Mouse (Mus musculus) left cerebral cortex, adult 18-20 months (tissue): ENCODE measurements around the gene Ppard. TPM values are rescaled to one million over a fixed set of nuclear protein-coding genes. Genes with fewer than 3 reads are reported as not detected.

Experiments
- DNase-seq, 2 experiments: peaks; one replicate each; pipeline ENCODE4 v3.0.0; 2021 to 2022; ENCODE audit warnings: low spot score in 2 of 2, mixed read lengths in 1 of 2
- total RNA-seq, 2 experiments: library from RNA; stranded (reverse); gene quantifications; 2 replicates each; pipeline ENCODE4 v1.2.3; 2021

Ppard gene
- total RNA-seq, 2 experiments from 2014 or later, result 27.9 to 28.6 TPM

DNA sequence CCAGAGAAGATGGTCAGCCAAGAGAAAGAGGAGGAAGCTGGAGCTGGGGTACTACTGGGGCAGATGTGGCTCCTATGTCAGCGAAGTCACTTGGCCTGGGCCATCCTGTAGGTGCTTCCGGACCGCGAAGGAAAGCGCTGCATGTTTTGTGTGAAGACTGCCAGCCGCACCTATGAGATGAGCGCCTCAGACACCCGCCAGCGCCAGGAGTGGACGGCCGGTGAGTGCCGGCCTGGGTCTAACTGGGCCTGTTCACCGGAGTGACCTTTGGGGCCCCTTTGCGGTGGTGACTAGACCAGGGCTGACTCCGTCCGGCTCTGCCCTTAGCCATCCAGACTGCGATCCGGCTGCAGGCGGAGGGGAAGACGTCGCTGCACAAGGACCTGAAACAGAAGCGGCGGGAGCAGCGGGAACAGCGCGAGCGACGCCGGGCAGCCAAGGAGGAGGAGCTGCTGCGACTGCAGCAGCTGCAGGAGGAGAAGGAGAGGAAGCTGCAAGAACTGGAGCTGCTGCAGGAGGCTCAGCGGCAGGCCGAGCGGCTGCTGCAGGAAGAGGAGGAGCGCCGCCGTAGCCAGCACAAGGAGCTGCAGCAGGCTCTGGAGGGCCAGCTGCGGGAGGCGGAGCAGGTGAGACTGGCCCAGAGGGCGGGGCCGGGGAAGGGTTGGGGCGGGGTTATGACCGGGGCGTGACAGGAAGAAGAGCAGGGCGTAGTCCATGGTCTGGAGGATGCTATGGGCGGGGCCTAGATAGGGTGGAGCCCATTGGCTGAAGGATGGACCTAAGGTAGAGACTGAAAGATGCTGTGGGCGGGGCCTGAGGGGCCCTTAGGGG, 8.7 kb upstream of the Ppard start:
- peak; percentile 86 to 92 for DNase-seq

DNA sequence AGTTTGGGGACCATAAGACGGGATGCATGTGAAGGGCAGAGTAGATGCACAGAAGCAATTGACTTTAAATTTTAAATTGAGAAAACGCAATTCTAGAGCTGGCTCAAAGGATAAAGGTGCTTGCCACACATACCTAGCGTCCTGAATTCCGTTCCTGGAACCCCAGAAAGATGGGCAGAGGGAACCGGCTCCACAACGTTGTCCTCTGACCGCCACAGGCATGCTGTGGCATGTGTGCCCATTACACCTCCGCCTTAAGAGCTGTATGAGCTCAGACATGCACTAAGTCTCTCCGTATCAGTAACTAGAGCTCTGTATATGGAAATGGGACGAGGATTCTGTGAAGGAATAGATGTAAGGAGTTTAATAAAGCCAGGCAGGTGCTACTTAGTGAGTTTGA, 7.9 kb upstream of the Ppard start:
- DNase-seq, result no peak

- DNase-seq, result peak; percentile 96
Measured at GRCm38 (mm10) chr17:28226014-28226413, 6.5 kb upstream of the Ppard start.

- DNase-seq, result no peak
Measured at GRCm38 (mm10) chr17:28230486-28230885, 2.0 kb upstream of the Ppard start.

DNA sequence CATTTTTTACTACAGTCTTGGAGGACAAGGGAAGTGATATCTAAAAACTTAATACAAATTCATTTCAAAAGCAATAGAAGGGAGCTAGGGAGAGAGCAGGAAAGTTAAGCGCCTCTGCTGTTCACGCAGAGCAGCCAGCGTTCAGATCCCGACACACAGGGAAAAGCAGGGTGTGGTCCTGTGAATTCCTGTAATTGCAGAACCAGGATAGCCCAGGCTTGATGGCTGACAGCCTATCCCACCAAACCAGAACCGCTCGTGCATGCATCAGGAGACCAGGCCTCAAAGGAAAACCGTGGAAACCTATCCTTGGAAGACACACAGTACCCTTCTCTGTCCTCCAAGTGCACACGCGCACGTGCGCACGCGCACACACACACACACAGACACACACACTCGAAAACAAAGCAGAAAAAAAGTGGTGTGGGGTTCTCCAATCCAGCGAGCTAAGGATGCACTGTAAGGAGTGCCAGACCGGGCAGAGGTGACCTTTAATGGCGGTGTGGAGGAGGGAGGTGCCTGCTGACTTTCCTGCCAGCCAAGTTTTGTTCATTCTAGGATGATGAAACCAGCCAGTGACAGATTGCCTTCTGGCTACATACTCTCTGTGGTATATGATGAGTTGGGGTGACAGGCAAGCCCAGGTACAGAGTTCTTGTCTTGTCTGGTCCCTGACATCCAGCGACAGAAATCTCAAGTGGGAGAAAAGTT, 1.3 kb upstream of the Ppard start:
- DNase-seq, result no peak

DNA sequence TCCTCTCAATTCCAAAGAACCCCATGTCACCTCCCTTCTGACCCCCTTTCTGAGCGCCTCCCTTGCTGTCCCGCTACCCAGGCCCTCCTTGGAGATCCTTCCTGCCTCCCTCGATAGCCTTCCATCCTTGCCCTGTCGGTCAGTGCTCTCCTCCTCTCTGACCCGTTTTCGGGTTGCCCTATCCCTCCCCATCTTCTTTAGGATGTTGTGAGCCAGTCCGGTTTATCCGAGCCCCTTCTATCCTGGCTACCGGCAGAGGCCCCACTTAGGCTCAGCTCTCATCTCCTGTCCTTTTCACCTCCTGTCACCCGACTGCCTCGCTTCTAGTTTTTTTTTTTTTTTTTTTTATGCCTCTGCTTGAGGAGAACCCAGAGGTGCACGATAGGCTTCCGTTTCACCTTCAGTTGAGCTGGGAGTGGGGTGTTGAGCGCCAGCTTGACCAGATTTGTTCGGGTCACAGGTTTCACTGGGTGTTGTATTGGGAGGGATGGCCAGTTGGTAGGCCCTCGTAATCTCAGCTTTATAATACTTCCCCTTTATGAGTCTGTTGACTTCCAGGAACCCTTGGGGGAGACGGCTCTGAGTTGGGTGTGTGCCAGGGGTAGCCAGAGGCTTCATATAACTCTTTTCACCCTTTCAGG, 711 bp downstream of the Ppard start:
- DNase-seq, result no peak

GRCm38 (mm10) chr17:28234641-28235040, 2.1 kb downstream of the Ppard start:
- no peak for DNase-seq

GRCm38 (mm10) chr17:28235982-28236635, 3.6 kb downstream of the Ppard start:
- DNase-seq, result no peak

GRCm38 (mm10) chr17:28236636-28237015, 4.1 kb downstream of the Ppard start:
- no peak for DNase-seq

DNA sequence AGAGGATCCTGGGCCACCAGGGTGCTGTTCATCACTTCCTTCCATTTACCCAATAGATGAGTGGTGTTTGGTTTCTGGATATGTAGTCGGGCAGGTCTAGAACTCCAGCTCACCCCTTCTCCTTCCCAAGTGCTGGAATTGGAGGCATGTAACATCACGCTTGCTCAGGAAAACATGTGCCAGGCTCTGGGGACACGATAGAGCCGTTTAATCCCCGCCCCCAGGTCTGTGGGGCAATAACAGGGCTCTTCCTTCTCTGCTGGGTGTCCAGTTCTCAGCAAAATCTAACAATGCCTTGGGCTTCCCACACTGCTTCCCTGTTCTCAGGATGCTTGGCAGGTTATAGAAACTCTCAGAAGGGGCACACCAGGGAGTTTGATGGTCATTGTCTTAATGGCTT, 4.9 kb downstream of the Ppard start:
- DNase-seq, result no peak

DNA sequence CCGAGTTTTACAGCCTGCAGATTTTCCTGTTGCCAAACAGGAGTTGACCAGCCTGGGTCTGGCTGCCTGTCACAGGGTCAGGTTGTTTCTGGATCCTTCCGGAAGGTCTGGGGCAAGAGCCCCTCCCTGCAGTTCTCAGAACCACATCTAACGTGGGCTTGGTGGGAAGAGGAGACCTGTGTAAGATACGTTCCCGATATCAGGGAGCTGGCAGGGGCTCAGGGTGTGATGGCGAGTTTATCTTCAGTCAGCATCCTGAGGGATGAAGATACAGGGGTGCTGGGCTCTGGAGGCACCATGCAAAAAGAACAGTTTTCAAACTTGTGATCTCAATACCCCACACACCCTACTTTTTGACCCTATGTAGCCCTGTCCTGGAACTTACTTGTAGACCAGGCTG, 5.4 kb downstream of the Ppard start:
- DNase-seq, result no peak

DNA sequence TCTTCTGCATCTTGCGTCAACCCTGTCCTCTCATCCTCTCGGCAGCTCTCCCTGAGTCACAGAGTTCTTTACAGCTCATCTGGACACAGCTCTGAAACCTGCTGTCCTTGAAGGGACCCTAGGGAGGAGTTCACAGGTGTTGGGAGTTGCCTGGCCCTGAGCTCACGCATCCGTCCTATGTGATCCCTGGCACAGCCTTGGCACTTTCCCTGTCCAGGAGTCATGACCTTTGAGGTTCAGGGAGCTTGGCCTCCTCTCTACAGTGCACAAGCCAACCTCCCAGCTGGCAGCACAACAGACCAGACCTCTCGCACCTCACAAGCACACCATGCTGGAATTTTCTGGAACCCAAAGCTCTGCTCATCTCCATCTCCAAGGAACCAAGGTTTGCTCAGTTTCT, 8.3 kb downstream of the Ppard start:
- DNase-seq, result no peak

GRCm38 (mm10) chr17:28242296-28242695, 9.8 kb downstream of the Ppard start:
- DNase-seq, result no peak

DNA sequence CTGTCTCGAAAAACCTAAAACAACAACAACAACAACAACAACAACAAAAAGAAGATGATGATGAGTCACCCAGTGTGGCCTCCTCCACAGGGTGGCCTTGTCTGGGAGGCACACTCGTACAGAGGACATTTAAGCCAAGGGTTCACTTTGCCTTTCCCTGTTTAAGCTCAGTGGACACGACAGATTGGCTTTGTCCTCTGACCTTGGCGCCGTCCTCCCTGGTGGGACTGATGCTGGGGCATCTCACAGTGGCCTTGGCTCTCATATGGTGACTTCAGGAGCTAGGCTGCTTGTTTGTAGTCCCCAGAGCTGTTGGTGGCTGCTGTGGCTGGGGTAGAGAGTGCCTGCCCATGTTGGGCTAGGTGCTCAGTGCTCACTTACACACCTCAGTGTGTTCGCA, 11.7 kb downstream of the Ppard start:
- DNase-seq, result no peak

GRCm38 (mm10) chr17:28244714-28245113, 12.2 kb downstream of the Ppard start:
- no peak for DNase-seq

DNA sequence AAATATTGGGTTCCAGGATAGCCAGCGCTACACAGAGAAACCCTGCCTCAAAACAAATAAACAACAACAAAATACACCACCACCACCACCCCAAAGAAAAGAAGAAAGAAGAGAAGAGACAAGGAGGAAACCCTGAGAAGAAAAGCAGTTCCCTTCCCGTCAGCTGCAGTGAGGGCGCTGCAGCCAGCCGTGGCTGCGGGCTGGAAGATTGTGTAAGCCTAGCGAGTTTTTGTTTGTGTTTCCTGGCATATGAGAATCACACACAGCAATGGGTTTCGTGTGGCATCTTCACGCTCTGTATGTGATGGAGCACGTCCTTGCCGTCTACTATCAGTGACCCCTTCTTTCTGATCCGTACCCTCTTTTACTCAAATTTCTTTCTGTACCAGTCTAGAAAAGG, 14.1 kb downstream of the Ppard start:
- DNase-seq, result no peak

- DNase-seq, result no peak
Measured at GRCm38 (mm10) chr17:28247613-28248012, 15.1 kb downstream of the Ppard start.

DNA sequence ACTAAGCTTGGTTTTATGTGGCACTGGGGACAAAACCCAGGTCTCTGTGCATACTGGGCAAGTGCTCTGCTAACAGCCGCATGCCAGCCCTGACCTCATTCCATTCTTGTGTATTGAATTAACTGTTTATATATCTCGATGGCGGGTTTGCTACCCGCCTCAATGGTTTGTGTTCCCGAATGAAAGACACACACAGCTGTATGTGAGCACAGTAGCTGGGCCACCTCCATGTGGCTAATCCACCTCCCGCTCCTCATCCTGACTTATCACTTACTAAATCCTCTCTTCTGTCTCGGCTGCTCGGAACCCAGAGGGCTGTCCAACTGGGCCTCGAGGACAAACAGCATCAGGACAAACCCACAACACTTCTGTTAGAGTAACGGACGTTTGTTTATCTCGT, 16.6 kb downstream of the Ppard start:
- no peak for DNase-seq

DNA sequence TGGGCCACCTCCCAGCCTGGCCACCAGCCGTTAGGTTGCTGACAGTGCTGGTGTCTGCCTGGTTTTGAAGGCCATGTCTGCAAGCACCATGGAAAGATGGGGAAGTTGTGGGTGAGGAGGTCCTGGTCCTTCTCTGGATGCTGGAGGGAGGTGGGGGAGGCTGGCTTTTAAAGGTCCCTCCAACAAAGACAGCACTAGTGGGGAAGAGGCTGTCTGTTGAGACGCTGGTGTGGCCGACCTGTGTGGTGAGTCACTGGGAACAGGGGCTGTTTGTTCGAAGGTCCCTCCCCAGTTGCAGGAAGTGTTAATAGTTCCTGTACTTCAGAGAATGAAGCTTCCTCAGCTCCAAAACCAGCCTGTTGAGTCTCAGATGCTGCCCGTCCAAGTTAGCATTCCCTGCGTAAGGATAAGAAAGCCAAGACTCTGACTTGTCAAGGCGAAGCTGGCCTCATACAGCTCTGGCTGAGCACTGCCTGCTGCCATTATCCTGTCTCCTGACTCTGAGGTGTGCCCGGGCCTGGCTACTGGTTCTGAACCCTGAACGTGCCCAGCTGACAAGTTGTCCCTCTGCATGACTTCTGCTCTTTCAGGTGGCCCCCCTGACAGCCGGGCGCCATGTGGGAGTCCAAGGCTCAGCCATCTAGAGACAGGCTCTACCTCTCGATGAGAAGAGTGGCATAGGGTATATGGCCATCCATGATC, 19.2 kb downstream of the Ppard start:
- DNase-seq, result no peak

DNA sequence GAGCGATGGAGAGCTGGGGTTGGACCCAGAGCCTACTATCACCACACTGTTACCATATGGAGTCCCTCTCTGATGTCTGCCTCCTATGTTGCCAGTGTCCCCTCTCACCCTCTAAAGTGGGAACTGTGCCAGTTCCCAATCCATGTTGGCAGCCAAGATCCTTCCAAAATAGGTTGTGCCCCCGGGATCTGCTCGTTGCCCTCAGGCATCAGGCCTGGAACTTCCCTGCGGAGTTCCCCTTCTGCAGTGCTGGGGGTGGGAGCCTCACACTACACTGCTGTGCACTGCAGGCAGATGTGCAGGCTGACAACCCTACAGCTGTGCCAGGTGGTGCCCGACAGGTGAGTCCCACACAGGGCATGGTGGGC, 19.8 kb downstream of the Ppard start:
- DNase-seq, result no peak

GRCm38 (mm10) chr17:28253216-28253615, 20.7 kb downstream of the Ppard start:
- DNase-seq, result no peak
